14 mouse cellular contexts compared by ENCODE assay signal in the genomic region with DNA sequence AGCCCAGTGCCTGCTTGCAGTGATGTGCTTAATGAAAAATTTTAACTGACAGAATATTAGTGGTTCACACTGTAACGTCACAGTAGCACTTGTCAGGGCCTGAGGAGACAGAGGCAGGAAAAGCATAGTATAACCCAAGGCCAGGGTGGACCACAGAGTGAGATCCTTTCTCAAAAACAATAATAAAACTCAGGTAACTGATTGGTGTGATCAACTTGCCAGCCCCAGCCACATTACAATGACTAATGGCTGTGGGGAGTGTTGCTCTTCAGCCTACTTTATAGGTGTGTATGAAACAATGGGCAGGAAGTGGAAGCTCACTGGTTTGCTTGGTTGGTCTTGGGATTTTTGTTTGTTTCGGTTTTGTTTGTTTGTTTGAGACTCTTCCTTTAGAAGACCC. TPM values are rescaled to one million over a fixed set of nuclear protein-coding genes. Genes with fewer than 3 reads are reported as not detected.
A peak's percentile ranks its signal among the peaks of the same experiment; 100 is the strongest.
DNase-seq lines count a peak whose midpoint lies in the region; ATAC-seq and TF ChIP-seq lines count a peak whose summit lies in the region.
"Had no signal": no experiment of that assay in that cellular context is flagged by ENCODE, and none has a peak within 500 bp of the region (broad histone marks: within the 10 kb centered on the region; RNA-seq: fewer than 3 reads in every experiment).

No protein-coding gene starts in this region.

- 0 out of 2 replicates have a peak, but pooled peaks cover 3% of the 10 kb centered on the region for H3K4me1 ChIP-seq in intestine, postnatal 0 days (replicated peaks; ENCODE audit: control insufficient read depth, insufficient read depth, low read length)
- H3K4me1 ChIP-seq in stomach, postnatal 0 days (replicated peaks; ENCODE audit: control insufficient read depth, insufficient read depth), result peaks cover 6% of the 10 kb centered on the region; the same call in 1 of the 2 replicates
- H3K4me1 ChIP-seq: forebrain, embryonic 13.5 days; heart, embryonic 10.5 days; hindbrain, embryonic 12.5 days had no signal

- DNase-seq in thymus, postnatal 25 days, result peak; percentile 39
- DNase-seq in thymus, postnatal 0 days (ENCODE audit: low spot score), result no peak
- DNase-seq in T-cell, adult 2 months (ENCODE audit: low spot score), result peak; percentile 36
- DNase-seq in stomach, postnatal 0 days (ENCODE audit: low spot score), result peak; percentile 39
- no peak for DNase-seq in testis, postnatal 14 days (ENCODE audit: low spot score)
- no peak for DNase-seq in urinary bladder, adult 2 months (ENCODE audit: low spot score)
- no peak for DNase-seq in neural tube, embryonic 10.5 days (ENCODE audit: extremely low spot score, low spot score)
- DNase-seq: cerebellum, adult 18-20 months; kidney, adult 8-10 months had no signal

- no peaks in the 10 kb centered on the region for H3K36me3 ChIP-seq in intestine, postnatal 0 days (ENCODE audit: control insufficient read depth, insufficient read depth)
- H3K36me3 ChIP-seq in stomach, postnatal 0 days (ENCODE audit: control insufficient read depth, insufficient read depth, low read length), result no peaks in the 10 kb centered on the region
- H3K36me3 ChIP-seq: embryonic facial prominence, embryonic 15.5 days; heart, embryonic 10.5 days; hindbrain, embryonic 12.5 days had no signal

- ATAC-seq in intestine, postnatal 0 days, result no peak
- ATAC-seq in stomach, postnatal 0 days (ENCODE audit: low FRiP score, low TSS enrichment), result peak; percentile 65
- ATAC-seq: forebrain, embryonic 13.5 days had no signal

- no peak for TF ChIP-seq CTCF in intestine, postnatal 0 days (IDR thresholded peaks at IDR 0.05; ENCODE audit: low read depth)
- TF ChIP-seq CTCF in stomach, postnatal 0 days (IDR thresholded peaks at IDR 0.05; ENCODE audit: low read depth), result no peak

- no peaks in the 10 kb centered on the region for H3K27me3 ChIP-seq in intestine, postnatal 0 days (replicated peaks; ENCODE audit: control insufficient read depth, insufficient read depth, low read length)
- no peaks in the 10 kb centered on the region for H3K27me3 ChIP-seq in stomach, postnatal 0 days (ENCODE audit: control insufficient read depth, insufficient read depth, low read length)
- H3K27me3 ChIP-seq: embryonic facial prominence, embryonic 15.5 days; forebrain, embryonic 13.5 days; hindbrain, embryonic 12.5 days had no signal

- H3K4me2 ChIP-seq in intestine, postnatal 0 days (replicated peaks; ENCODE audit: low read depth), result no peak overlapping the region; the same call in 1 of the 2 replicates
- no peak overlapping the region for H3K4me2 ChIP-seq in stomach, postnatal 0 days (replicated peaks; ENCODE audit: low read depth)
- H3K4me2 ChIP-seq: forebrain, embryonic 13.5 days; hindbrain, embryonic 12.5 days had no signal

- no peaks in the 10 kb centered on the region for H3K9me3 ChIP-seq in intestine, postnatal 0 days (ENCODE audit: control insufficient read depth)
- H3K9me3 ChIP-seq in stomach, postnatal 0 days (ENCODE audit: control insufficient read depth, low read length), result no peaks in the 10 kb centered on the region
- H3K9me3 ChIP-seq: embryonic facial prominence, embryonic 15.5 days; forebrain, embryonic 13.5 days; heart, embryonic 10.5 days; hindbrain, embryonic 12.5 days had no signal

- 63% methylated on average over 2 of the region's 2 CpGs for WGBS in intestine, postnatal 0 days
- 43% methylated on average over 2 of the region's 2 CpGs for WGBS in stomach, postnatal 0 days

- no peak overlapping the region for H3K9ac ChIP-seq in intestine, postnatal 0 days (ENCODE audit: low read depth, low read length)
- no peak overlapping the region for H3K9ac ChIP-seq in stomach, postnatal 0 days (ENCODE audit: low read length)
- H3K9ac ChIP-seq: embryonic facial prominence, embryonic 15.5 days; forebrain, embryonic 13.5 days; hindbrain, embryonic 12.5 days had no signal

- no peak for TF ChIP-seq EP300 in stomach, postnatal 0 days (optimal IDR thresholded peaks at IDR 0.05)

- no peak overlapping the region for H3K4me3 ChIP-seq in intestine, postnatal 0 days (ENCODE audit: low read depth, low read length)
- H3K4me3 ChIP-seq in stomach, postnatal 0 days (ENCODE audit: low read depth, low read length), result no peak overlapping the region
- H3K4me3 ChIP-seq: forebrain, embryonic 13.5 days; heart, embryonic 10.5 days; hindbrain, embryonic 12.5 days had no signal

- peak overlapping the region; percentile 62 for H3K27ac ChIP-seq in intestine, postnatal 0 days (ENCODE audit: low read depth, low read length)
- H3K27ac ChIP-seq in stomach, postnatal 0 days (replicated peaks), result peak overlapping the region; percentile 85
- H3K27ac ChIP-seq: forebrain, embryonic 13.5 days; heart, embryonic 10.5 days; hindbrain, embryonic 12.5 days had no signal

RNA-seq across cellular contexts. Expression of gene Dennd4c, which starts 34.8 kb away (rescaled TPM):
- 4.6 and 6.3 TPM in 2 replicates for polyA plus RNA-seq in thymus, postnatal 0 days (2015; fragmentation: Nextera tagmentation; extraction: Ambion mirVana)
- 3.2 and 3.8 TPM in 2 replicates for polyA plus RNA-seq in intestine, postnatal 0 days (2015; fragmentation: Nextera tagmentation; extraction: Ambion mirVana)
- polyA plus RNA-seq in stomach, postnatal 0 days (2015; fragmentation: Nextera tagmentation; extraction: Ambion mirVana), result 3.5 and 4.2 TPM in 2 replicates
- 12.5 and 15.2 TPM in 2 replicates for polyA plus RNA-seq in urinary bladder, adult 2 months (2012; rRNA removed)

RNA-seq across cellular contexts. Expression of gene Plin2, which starts 43.7 kb away (rescaled TPM):
- polyA plus RNA-seq in thymus, postnatal 0 days (2015; fragmentation: Nextera tagmentation; extraction: Ambion mirVana), result 63.0 and 71.7 TPM in 2 replicates
- polyA plus RNA-seq in intestine, postnatal 0 days (2015; fragmentation: Nextera tagmentation; extraction: Ambion mirVana), result 500 and 531 TPM in 2 replicates
- polyA plus RNA-seq in stomach, postnatal 0 days (2015; fragmentation: Nextera tagmentation; extraction: Ambion mirVana), result 50.7 and 57.8 TPM in 2 replicates
- 129 and 151 TPM in 2 replicates for polyA plus RNA-seq in urinary bladder, adult 2 months (2012; rRNA removed)

Comparison
In these comparisons a context has a peak if more than half of its experiments do, and no peak if none do; other contexts are left out.
1. DNase-seq: peak in thymus, postnatal 25 days (single experiment), T-cell, adult 2 months (single experiment) and stomach, postnatal 0 days (single experiment); none in thymus, postnatal 0 days (single experiment), testis, postnatal 14 days (single experiment), urinary bladder, adult 2 months (single experiment) and neural tube, embryonic 10.5 days (single experiment).